Mouse (Mus musculus) thymus, postnatal 25 days (tissue): ENCODE data around the gene Egfem1.

ENCODE experiments used
- DNase-seq: peaks from one replicate; pipeline ENCODE4 v3.0.0; 2022

The Egfem1 gene

GRCm38 (mm10) chr3:29609174-29609573, 527.4 kb downstream of the Egfem1 start:
- DNase-seq: no peak

DNA sequence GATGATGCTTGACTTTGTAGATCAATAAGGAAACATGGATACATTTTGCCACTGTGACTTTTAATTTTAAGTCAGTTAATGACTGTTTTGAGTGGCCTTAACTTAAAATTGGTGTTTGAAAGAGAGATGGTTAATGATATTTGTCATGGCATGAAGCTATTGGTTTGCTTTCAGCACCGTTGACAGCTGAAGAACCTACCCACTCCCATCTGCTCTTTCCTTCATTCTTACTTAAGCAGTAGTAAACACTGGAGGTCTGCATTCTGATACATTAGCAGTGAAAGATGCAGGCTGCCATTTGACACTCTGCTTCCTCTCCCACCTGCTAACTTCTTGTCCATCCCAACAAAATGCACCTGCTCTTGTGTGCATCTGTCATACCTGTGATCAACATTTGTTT, 537.8 kb downstream of the Egfem1 start:
- DNase-seq: no peak

DNA sequence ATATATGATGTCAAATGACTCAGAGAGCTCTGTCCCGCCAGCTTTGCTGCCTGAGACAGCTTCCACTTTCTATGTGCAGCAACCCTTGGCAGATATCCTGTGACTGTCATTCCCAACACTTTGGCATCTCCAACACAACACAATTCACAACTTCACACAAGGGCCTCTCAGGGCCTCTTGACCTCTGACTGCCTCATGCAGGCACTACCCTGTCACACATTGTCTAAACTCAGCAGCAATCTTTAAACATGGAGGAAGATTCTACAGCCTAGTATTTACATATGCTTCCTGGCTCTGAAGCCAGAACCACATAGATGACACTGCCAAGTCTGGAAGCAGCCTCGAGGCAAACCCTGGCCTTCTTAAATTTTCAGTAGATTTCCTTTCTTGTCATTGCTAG, 558.0 kb downstream of the Egfem1 start:
- DNase-seq: no peak

DNA sequence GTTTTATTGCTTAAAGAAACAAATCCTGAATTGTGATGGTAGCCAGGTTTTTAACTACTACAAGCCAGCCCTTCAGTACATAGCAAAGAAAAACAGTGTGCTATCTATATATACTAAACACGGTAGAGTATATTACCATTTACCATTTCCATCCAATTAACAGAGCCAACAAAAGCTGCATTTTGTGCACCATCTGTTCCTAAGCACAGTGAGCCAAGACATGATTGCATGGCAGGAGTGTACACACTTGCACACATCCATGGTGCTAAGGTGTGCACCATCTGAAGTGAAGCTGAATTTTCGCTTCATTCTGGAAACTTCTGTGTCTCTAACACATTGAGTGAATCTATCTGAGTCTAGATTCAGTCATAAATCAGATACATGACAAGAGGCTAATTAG, 585.0 kb downstream of the Egfem1 start:
- DNase-seq: no peak

DNA sequence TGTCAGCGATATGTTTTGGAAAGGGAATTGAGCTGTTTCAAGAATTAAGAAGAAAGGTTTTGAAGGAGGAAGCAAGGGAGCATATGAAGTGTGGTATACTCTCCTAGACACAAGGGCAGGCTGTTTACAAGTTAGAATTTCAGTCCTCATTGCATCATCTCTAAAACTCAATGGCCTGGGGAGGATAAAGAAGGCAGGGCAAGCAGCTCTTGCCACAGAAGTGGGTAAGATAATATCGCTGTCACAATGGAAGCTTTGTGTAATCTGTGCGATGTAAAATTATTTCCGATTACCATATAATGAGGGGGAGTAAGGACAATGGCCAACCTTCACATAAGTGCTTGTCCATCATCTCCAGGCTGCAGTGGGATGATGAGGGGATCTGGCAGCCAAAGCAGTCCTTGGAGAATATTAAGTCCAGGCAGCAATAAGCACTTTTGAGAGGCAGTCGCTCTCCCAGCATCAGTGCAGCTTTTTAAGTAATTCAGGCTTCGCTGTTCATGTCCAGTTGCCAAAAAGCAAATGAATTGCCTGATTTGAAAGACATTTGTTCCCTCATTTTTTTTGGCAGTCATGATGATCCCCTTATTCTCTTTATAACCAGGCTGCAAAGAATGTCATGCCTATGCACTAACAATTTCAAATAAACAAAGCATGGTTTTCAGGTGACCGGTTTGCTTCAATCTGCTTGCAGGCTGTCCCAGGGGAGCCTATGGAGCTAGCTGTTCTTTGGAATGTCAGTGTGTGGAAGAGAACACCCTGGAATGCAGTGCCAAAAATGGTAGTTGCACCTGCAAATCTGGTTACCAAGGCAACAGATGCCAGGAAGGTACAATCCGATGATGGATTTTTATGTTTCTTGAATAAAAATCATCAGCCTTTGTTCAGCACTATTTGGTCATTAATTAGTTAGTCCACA, 607.8 kb downstream of the Egfem1 start:
- no peak for DNase-seq

GRCm38 (mm10) chr3:29701126-29701525, 619.3 kb downstream of the Egfem1 start:
- no peak for DNase-seq

GRCm38 (mm10) chr3:29706816-29707215, 625.0 kb downstream of the Egfem1 start:
- DNase-seq: no peak

DNA sequence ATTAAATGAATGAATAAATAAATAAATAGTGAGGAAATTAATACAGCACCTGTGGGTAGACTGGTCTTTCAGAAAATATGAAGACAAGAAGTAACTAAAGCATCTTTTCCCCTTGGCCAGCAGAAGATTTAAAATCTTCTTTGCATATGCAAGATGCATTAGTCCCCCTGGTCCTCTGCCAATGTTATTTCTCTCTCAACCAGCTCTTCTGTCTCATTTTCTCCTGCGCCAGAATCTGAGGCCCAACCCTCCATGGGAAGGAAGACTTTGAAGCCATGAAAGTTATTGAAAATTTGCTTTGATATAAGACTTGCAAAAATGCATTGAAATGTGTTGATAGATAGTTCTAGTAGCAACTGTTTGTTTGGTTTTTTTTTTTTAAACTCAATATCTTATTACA, 625.6 kb downstream of the Egfem1 start:
- no peak for DNase-seq

DNA sequence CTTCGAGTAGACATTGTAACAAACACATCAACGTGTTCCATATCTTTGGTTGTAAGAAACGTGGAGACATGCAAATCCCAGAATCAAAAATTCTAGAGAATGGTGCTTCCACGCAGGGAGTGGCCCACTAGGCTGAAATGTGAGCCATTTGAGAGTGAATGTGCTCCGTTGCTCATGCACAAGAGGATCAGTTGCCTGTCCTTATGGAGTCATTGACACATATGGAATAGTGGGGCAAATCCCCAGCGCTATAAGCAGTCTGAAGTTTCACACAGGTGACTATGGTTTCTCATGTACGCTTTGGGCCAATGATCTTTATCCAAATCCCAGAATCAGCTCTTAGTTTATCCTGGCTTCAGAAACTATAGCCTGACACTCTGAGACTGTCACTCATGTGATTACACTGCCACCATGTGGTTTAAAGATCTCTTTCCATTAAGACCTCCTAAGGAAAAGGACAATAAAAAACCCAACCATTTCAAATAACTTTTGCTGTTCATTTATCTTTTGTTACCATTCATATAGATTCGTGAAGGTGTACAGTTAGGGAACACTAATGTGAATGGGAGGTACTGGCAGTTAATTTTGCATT, 644.6 kb downstream of the Egfem1 start:
- no peak for DNase-seq

DNA sequence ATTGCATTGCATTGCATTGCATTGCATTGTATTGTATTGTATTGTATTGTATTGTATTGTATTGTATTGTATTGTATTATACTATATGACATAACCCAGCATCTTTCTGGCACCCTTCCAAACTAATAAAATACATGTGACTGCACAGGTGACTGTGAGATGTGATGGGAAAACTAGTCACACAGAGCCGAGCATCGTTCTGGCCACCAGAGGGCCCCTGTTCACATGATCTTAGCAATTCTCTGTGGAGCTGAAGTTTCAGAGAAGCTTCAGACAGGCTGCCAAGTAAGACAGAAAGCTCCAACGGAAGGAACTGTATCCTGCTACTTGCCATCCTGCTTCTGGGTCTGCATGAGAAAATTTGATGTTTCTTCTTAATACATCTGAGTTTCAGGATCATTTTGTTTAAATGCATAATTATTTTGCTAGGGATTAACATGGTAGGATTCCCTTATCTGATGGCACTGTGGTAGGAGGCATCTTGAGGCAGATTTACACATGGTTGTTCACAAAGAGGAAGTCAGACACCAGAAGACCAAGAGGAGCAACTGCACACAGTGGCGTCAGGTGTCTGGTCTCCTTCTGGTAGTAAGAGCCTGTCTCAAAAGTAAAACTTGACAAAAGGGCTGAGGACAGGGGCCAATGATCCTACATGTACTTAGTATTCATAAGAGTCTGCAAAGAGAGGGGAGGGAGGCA, 648.4 kb downstream of the Egfem1 start:
- no peak for DNase-seq

GRCm38 (mm10) chr3:29731509-29731908, 649.7 kb downstream of the Egfem1 start:
- DNase-seq: no peak

DNA sequence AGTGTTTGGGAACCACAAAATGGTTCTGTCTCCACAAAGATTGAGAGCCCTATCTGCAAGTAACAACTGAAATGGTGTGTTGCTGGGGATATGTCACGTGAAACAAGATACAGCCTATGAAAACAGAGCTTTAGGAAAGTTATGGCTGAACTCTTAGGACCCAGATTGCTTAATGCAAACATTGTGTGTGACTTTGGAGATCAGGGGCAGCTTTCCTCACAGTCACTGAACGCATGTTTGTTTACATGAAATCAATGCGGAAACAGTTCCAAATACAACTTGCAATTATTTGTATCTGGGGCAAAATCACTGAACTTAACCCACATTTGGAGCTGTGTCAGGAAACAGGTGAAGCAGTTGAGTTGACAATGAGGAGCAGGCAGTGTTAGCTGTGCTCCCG, 650.8 kb downstream of the Egfem1 start:
- no peak for DNase-seq

DNA sequence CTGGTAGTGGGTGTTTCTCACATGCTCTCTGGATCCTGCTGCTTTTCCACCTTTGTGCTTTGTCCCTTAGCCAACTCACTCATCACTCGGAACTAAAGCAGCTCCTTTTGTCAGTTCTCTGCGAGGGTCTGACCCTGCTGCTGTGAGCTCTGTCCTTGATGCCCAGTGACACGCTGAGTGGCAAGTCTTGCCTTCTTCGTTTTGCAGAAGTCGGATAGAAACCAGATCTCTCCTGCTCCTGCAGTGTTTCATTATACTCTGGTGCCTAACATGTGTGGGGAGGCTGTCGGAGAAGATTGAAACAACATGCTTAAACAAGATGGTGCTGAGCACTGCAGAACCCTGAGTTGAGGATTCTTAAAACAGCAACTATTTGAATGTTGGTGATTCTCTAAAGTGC, 652.4 kb downstream of the Egfem1 start:
- DNase-seq: no peak

DNA sequence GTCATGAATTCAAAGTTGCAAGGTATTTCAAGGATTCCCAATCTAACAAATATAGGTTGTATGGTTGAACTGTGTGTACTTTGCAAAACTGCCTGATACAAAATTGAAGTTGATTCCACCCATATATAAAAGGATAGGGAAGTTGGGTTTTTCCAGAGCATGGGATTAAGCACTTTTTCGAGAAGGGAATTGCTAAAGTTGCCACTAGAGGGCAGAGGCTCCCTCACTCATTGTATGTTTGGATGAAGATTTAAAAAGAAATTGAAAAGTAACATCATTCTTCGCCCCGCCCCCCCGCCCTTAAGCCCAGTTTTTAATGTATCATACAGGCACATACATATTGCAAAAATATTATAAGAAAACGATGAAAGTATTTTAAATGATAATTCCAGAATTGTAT, 657.5 kb downstream of the Egfem1 start:
- DNase-seq: no peak
